Mouse (Mus musculus) MEL (cell line): ENCODE data around the gene Myh3.

Experiments
- CHD1 ChIP-seq: IDR thresholded peaks from 2 replicates; pipeline ENCODE4 v1.6.1; 2012; ENCODE audit warnings: low read depth, mild to moderate bottlenecking, inconsistent platforms, low read length, improper control_type of control experiment
- GATA1 ChIP-seq: IDR thresholded peaks from 2 replicates; pipeline ENCODE4 v1.6.1; 2011; ENCODE audit warnings: low read depth, low read length, improper control_type of control experiment
- HCFC1 ChIP-seq: IDR thresholded peaks from 2 replicates; pipeline ENCODE4 v1.6.1; 2012; ENCODE audit warnings: low read depth, mild to moderate bottlenecking, inconsistent platforms, low read length, improper control_type of control experiment, moderate library complexity
- RCOR1 ChIP-seq: IDR thresholded peaks from 2 replicates; pipeline ENCODE4 v1.6.1; 2012; ENCODE audit warnings: low read depth, mild to moderate bottlenecking, inconsistent platforms, low read length, improper control_type of control experiment
- USF1 ChIP-seq: IDR thresholded peaks from 2 replicates; pipeline ENCODE4 v1.6.1; 2014; ENCODE audit warnings: low read depth, mild to moderate bottlenecking, inconsistent platforms, low read length, improper control_type of control experiment, moderate library complexity

DNA sequence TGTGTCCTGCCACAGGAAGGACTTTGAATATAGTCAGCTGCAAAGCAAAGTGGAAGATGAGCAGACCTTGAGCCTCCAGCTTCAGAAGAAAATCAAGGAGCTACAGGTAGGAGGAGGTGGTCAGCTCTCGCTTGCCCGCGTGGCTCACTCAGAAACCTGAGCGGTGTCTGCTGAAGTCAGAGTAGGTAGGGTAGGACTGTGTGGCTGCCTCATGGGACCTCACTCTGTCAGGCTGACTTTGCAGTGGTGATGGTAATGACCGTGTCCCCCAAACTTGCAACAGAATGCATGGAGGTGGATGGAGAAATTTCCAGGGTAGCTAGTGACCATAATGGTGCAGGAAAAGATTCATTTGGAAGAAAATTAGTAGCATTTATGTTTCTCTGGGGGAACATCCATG, 15.6 kb downstream of the Myh3 start:
- TF ChIP-seq CHD1 (no peak), RCOR1 (no peak), HCFC1 (no peak), GATA1 (no peak), USF1 (no peak)
